Mouse (Mus musculus): ENCODE results near the gene Dusp15. TPM values are rescaled to one million over a fixed set of nuclear protein-coding genes. Genes with fewer than 3 reads are reported as not detected.
A peak's percentile ranks its signal among the peaks of the same experiment; 100 is the strongest.

The Dusp15 gene
- total RNA-seq, 2 experiments from 2014 or later = 20.1 to 23.6 TPM

DNA sequence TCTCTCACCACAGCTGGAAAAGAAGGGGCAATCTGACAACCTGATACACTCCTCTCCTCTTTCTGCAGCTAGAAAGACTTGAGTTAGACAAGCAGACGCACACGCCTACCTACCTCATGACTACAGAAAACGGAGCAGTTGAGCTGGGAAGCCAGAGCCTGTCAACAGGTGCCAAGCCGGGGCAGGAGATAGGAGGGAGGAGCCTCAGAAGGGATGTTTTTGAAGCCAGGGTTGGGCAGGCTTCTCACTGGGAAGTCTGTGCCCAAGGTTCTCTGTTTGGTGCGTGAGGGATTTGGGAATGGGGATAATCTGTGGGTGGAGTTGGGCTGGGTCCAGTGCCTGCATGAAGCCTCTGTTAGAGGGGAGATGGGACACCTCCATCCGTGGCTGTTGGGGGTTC lies 40.1 kb downstream of the Dusp15 start:
- no peak for DNase-seq (ENCODE audit: extremely low spot score in 1 of 2, low spot score in 2 of 2)
- intact Hi-C loops (cut with DNase I) = no loop called here

DNA sequence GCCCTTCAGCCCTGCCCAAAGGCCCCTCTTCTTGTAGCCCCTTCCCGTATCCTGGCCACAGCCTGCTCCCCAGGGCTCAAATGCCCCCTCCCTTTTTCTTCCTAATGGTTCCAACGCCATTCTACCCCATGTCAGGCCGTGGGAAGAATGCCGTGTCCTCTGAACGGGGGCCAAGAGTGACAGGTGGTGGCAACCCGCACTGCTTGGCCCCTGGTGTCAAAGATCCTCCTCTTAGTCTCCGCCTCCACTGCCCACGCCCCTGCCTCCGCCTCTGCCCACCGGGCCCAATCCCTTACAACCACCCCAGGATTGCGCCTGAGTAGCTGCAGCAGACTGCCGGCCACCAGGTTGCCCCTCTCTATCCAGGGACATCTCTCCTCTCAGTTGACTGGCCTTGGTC lies 40.5 kb downstream of the Dusp15 start, which contains the start of gene Mylk2:
Mylk2 (plus strand) TSS at position 322 of the 400 bp plus-strand sequence.
- intact Hi-C loops (cut with DNase I) = no loop called here
- no peak for DNase-seq (ENCODE audit: extremely low spot score in 1 of 2, low spot score in 2 of 2)

DNA sequence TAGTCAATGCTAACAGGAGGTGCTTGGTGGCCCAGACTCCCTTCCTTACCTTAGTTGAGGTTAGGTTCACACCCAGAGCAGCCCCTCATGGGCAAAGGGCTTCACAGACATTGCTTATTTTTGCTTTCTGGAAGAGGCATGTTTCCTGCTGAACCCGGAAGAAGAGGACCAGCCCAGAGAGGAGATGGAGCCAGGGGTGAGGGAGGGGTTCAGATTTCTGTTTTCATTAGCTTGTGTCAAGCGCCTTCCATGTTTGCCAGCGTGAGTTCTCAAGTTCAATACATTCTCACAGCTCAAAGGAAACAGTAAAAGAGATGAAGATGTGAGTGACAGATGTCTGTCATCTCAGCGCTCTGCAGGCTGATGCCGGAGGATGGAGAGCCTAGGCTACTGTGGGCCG lies 41.6 kb downstream of the Dusp15 start:
- intact Hi-C loops (cut with DNase I) = no loop called here
- DNase-seq (ENCODE audit: extremely low spot score in 1 of 2, low spot score in 2 of 2) = no peak

DNA sequence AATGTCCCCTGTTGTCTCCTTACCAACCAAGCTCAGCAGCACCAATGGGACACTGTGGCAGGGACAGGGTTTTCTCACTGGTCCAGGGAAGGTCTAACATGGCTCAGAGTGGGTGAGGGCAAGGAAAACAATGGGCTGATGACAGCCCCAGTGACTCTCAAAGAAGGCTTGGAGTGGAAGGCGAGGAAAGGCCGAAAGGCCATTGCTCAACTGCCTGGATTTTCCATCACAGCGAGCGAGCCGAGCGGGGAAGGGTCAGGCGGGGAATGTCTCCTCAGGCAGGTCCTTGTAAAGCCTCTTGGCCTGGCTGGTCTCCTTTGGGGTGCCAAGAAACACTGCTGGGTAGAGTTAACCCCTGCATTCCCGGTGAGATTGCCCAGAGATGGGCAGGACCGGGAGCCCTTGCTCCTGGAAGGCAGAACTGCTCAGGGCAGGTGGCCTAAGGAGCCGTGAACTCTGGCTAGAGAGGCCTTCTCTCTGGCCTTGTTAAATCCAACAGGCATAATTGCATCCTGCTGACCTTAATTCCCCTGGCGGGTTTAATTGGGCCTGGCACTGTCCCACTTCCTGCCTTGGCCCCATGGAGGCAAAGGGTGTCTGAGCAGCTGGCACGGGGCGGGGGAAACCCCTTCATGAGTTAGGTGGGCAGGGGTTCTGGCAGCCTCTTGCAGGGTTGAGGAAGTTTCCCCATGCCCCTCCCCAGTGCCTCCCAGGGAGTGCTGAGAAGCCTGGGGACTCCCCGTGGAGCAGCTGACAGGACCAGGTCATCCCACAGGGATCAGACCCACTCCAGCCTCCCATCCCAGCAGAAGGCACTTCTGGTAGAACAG lies 44.2 kb downstream of the Dusp15 start:
- intact Hi-C loops (cut with DNase I) = no loop called here
- DNase-seq (ENCODE audit: extremely low spot score in 1 of 2, low spot score in 2 of 2) = peak in 1 of 2 experiments; percentile 44

DNA sequence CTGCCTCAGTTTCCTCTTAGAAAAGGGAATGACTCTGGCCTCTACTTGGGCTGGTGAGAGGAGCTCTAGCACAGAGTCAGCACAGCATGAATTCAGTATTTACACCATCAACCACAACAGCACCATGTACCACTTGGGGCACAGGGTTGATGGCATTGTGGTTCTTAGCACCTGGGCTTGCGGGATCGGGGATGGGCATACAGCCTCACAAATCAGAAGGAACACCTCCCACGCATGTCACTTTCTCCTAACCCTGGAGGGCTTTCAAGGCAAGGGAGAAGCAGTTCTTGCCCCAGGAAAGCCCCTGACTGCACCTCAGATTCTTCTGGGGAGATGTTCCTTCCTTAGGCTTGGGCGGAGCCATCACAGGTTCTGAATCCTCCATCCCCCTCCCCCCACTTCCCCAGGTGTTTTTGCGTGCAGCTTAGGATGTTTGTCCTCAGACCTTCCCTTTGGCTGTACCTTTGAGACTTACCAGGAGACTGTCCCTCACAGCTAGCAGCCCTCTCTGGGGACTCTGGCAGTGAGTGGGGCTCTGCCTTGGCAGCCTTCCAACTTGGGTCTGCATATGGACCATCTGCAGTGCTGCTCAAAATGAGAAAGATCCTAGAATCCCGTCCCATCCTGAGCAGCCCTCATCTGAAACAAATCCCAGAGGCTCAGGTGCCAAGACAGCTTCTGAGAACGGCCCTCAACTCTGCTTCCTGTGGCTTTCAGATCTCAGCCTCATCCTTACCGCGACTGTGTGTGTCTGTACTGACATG lies 45.0 kb downstream of the Dusp15 start:
- intact Hi-C loops (cut with DNase I) = no loop called here
- DNase-seq (ENCODE audit: extremely low spot score in 1 of 2, low spot score in 2 of 2) = no peak

DNA sequence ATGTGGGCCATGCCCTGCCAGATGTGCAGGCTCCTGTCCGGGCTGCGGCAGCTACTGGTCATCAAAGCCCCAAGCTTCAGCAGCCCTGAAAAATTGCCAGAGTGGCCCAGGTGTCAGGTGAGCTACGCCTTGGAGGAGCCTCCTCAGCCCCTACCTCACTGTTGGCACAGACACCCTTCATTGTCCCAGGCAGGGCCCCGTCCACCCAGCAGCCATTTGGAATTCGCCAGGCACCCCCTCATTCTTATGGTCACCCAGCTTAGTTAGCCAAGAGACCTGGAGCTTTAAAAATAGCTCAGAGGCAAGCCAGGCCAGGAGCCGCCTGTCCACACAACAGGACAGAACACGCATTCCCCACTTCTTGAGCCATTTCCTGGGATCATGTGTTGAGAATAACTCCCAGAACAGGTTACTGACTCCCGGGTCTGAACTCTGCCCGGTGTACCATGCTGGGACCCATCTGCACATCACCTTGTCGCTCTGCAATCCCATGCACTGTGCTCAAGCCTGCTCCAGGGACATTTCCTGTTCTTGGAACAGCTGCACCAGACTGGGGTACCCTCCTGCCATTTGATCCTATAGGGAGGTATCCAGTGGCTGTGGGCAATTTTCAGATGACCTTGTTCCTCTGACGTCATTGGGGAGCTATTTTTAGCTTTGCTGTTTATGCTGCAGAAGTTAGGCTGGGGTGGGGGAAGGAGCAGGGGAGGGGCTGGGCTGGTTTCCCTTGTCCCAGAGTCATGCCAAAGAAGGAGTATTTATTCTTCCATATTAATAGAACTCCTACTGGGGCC lies 46.3 kb downstream of the Dusp15 start:
- no peak for DNase-seq (ENCODE audit: extremely low spot score in 1 of 2, low spot score in 2 of 2)

DNA sequence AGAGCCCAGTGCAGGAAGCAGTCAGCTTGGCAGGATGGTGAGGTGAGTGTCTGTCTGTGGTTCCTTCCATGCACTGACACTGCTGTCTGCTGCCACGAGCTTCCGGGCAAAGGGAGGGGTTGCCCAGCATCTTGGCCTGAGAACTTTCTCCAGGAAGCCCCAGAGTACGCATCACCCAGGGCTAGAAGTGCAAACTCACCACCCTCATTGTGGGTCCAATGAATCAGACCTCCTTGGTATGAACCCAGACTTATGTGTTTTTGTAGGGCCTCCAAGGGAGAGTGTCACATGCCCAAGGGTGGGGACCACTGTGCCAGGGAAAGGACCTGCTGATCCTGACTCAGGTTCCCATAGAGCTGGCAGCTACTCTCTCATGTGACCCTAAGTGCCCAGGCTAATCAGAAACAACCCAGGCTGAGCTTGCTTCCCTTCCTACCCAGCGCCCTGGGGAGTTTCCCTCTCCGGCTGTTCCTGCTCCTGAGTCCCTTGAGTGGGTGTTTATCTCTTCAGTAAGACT lies 47.3 kb downstream of the Dusp15 start:
- DNase-seq (ENCODE audit: extremely low spot score in 1 of 2, low spot score in 2 of 2) = no peak
- intact Hi-C loops (cut with DNase I) = no loop called here

More for the DNA sequence above, 46.3 kb downstream of the Dusp15 start:
- intact Hi-C loops (cut with DNase I) = no loop called here

DNA sequence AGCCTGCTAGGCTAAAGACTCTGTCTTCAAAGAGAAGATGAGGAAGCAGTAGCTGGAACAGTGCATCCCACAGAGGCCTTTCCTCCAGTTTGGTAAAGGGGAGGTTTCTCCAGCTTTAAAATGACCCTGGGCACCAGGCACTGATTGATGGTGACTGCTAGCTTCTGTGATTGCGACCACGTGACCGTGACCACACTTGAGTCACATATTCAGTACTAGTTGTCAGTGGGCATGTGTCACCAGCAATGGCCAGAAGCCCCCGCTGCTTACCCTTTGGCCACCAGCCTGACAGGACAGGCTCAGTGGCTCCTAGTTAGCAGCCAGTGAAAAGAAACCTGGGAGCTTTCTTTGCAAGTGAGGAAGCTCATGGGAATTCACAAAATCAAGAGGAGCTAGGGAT lies 47.9 kb downstream of the Dusp15 start:
- no peak for DNase-seq (ENCODE audit: extremely low spot score in 1 of 2, low spot score in 2 of 2)
- intact Hi-C loops (cut with DNase I) = no loop called here

DNA sequence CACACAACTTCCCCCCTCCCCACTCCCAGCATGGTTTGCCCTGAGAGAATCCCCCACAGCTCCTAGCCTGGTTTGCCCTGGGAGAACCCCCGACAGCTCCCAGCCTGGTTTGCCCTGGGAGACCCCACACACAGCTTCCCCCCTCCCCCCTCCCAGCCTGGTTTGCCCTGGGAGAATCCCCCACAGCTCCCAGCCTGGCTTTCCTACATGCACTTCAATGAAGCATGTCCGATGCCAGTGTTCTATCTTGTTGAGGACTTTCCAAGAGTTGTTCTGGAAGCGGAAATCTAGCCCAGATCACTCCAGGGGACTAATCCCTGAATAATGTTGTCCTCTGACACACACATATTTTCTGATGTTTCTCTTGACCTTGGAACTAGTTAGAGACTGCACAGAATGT lies 48.8 kb downstream of the Dusp15 start:
- no peak for DNase-seq (ENCODE audit: extremely low spot score in 1 of 2, low spot score in 2 of 2)
- intact Hi-C loops (cut with DNase I) = no loop called here

DNA sequence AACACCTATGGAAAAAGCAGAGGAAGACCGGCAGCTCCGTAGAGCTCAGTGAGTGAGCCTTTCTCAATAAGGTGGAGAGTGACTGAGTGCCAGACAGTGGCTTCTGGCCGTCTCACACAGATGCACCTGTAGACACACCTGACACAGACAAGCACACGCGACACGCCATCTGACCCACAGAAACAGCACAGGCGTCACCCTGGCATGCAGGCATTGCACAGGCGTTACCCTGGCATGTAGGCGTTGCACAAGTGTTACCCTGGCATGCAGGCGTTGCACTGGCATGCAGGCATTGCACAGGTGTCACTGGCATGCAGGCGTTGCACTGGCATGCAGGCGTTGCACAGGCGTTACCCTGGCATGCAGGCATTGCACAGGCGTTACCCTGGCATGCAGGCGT lies 50.2 kb downstream of the Dusp15 start:
- intact Hi-C loops (cut with DNase I) = no loop called here
- no peak for DNase-seq (ENCODE audit: extremely low spot score in 1 of 2, low spot score in 2 of 2)

DNA sequence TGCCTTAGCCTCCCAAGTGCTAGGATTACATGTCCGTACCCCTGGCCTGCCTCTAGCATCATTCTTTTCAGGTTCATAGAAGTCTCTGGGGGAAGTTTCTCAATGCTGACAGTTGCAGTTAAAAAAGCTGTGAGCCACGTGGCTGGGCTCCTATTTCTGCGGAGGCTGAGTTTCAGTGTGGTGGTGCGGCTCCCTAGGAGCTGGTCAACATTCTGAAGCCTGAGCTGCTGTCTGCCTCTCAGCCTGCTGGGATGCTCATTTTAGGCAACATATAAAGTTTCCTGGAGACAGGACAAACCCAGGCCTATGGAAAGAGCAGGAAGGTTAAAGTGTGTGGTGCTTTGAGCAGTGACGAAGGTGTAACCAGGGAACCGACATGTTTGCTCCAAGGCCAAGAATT lies 52.5 kb downstream of the Dusp15 start:
- DNase-seq (ENCODE audit: extremely low spot score in 1 of 2, low spot score in 2 of 2) = no peak

DNA sequence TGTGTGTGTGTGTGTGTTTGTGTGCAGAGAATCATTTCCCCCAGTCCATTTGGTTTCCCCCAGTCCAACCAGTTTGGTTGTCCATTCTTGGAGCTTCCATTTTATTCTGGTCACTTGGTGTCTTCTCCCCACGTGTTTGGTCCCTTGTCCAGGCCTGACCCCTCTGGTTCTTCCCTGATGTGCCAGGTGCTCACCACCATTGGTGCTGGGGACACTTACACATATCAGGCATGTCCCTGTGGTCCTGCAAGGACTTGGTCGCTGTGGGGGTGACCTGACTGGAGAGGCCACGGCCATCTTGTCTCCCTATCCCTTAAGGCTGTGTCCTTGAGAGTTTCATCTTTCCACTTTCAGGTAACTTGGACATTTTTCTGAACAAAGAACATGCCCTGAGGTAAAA lies 54.6 kb downstream of the Dusp15 start:
- intact Hi-C loops (cut with DNase I) = no loop called here
- DNase-seq (ENCODE audit: extremely low spot score in 1 of 2, low spot score in 2 of 2) = no peak

More for the DNA sequence above, 52.5 kb downstream of the Dusp15 start:
- intact Hi-C loops (cut with DNase I) = no loop called here

DNA sequence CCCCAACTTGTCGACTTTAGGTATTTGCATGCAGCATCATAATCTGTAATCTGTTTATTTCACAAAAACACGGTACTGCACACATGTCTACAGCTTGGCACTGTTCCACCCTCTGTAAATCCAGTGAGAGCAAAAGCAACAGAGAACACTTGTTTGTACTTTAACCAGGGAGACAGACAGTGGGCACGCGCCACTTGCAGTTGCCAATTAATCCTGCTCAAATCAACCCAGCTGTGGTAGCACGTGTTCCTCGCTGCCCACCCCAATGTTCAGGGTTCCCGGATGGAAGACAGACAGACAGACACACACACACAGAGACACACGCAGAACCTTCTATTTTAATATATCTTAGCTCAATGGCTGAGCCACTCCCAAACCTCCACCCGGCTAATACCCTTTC lies 55.7 kb downstream of the Dusp15 start:
- DNase-seq (ENCODE audit: extremely low spot score in 1 of 2, low spot score in 2 of 2) = no peak
- intact Hi-C loops (cut with DNase I) = no loop called here

Other genes starting within 250 kb of the Dusp15 start
- gene Id1, start 215.4 kb downstream of the Dusp15 start, total RNA-seq (2021) = 10 to 100 TPM; 20.6 to 24.5 TPM
- 1 to 10 TPM; 1.7 to 1.8 TPM for gene Cox4i2, start 197.5 kb downstream of the Dusp15 start, total RNA-seq (2021)
- 100 to 1,000 TPM; 118 to 123 TPM for gene Bcl2l1, start 120.0 kb downstream of the Dusp15 start, total RNA-seq (2021)
- gene Tpx2, start 103.7 kb downstream of the Dusp15 start, total RNA-seq (2021) = 1 to 10 TPM; 4.3 to 5.0 TPM
- not detected for gene Mylk2, start 40.3 kb downstream of the Dusp15 start, total RNA-seq (2021)
- 1 to 10 TPM; 1.0 to 1.7 TPM for gene Foxs1, start 18.5 kb downstream of the Dusp15 start, total RNA-seq (2021)
- 1 to 10 TPM; 3.9 to 4.6 TPM for gene Ttll9, start 10.8 kb upstream of the Dusp15 start, total RNA-seq (2021)
- 10 to 100 TPM; 59.8 to 60.9 TPM for gene Pdrg1, start 63.7 kb upstream of the Dusp15 start, total RNA-seq (2021)
- gene Xkr7, start 80.2 kb upstream of the Dusp15 start, total RNA-seq (2021) = 10 to 100 TPM; 11.8 to 12.4 TPM
- 1 to 10 TPM; 6.8 to 7.1 TPM for gene Ccm2l, start 114.3 kb upstream of the Dusp15 start, total RNA-seq (2021)
- 1 to 10 TPM; 2.4 to 3.0 TPM for gene Hck, start 156.8 kb upstream of the Dusp15 start, total RNA-seq (2021)
- 100 to 1,000 TPM; 123 to 128 TPM for gene Tm9sf4, start 209.6 kb upstream of the Dusp15 start, total RNA-seq (2021)